Mouse (Mus musculus) ES-Bruce4 (cell line): Measurements from ENCODE around the gene Rnd1. TPM values are rescaled to one million over a fixed set of nuclear protein-coding genes. Genes with fewer than 3 reads are reported as not detected.

Source experiments
- H3K27ac ChIP-seq: 2 replicates; pipeline ENCODE4 v1.5.1; 2012; ENCODE audit warnings: low read length, inconsistent platforms; ENCODE audit not compliant: insufficient read depth
- H3K27me3 ChIP-seq: 2 replicates; pipeline ENCODE4 v1.6.1; 2012; ENCODE audit warnings: mild to moderate bottlenecking, low read length, inconsistent platforms; ENCODE audit not compliant: control insufficient read depth, poor library complexity, insufficient read depth, severe bottlenecking
- H3K36me3 ChIP-seq: 2 replicates; pipeline ENCODE4 v1.6.1; 2012; ENCODE audit warnings: inconsistent platforms, mild to moderate bottlenecking, low read length, moderate library complexity; ENCODE audit not compliant: control insufficient read depth, poor library complexity, insufficient read depth, severe bottlenecking
- H3K4me1 ChIP-seq: one replicate; pipeline ENCODE4 v1.8.1; 2011; ENCODE audit warnings: low read length; ENCODE audit not compliant: control insufficient read depth, insufficient read depth
- H3K4me3 ChIP-seq: 2 replicates; pipeline ENCODE4 v1.5.1; 2011; ENCODE audit warnings: low read depth, mild to moderate bottlenecking, low read length
- H3K9ac ChIP-seq: 2 replicates; pipeline ENCODE4 v1.6.1; 2012; ENCODE audit warnings: low read depth, mild to moderate bottlenecking, inconsistent platforms; ENCODE audit not compliant: poor library complexity, severe bottlenecking
- H3K9me3 ChIP-seq: replicated peaks from 2 replicates; pipeline ENCODE4 v1.6.1; 2012; ENCODE audit warnings: mild to moderate bottlenecking, low read length, inconsistent platforms; ENCODE audit not compliant: control insufficient read depth, poor library complexity, insufficient read depth, severe bottlenecking
- CTCF ChIP-seq: IDR thresholded peaks from one replicate; pipeline ENCODE4 v1.8.1; 2011; ENCODE audit warnings: low read depth, low read length
- EP300 ChIP-seq: IDR thresholded peaks from 2 replicates; pipeline ENCODE4 v1.6.1; 2011; ENCODE audit warnings: low read depth, low read length; ENCODE audit not compliant: insufficient read depth
- POLR2A ChIP-seq: IDR thresholded peaks from one replicate; pipeline ENCODE4 v1.8.1; 2011; ENCODE audit warnings: low read length; ENCODE audit not compliant: insufficient read depth
- polyA plus RNA-seq: library from polyadenylated mRNA; stranded (reverse); fragments of >200 nt; gene quantifications from 2 replicates; pipeline ENCODE4 v1.2.4, GENCODE M21; 2011; ENCODE audit warnings: low read depth; ENCODE audit not compliant: missing spikeins, insufficient read depth, insufficient read length

Gene Rnd1
- polyA plus RNA-seq, 1 experiment = 3.7 TPM

GRCm38 (mm10) chr15:98651431-98651830, 25.8 kb downstream of the Rnd1 start:
- Histone ChIP-seq H3K4me3 (no peak overlapping the region), H3K27ac (no peak overlapping the region), H3K36me3 (peaks cover 60% of the 10 kb centered on the region), H3K9ac (no peak overlapping the region), H3K9me3 (no peaks in the 10 kb centered on the region), H3K27me3 (no peaks in the 10 kb centered on the region), H3K4me1 (no peaks in the 10 kb centered on the region)
- TF ChIP-seq CTCF (no peak), EP300 (no peak), POLR2A (no peak)

GRCm38 (mm10) chr15:98648071-98648470, 29.2 kb downstream of the Rnd1 start:
- TF ChIP-seq EP300 = no peak
- TF ChIP-seq POLR2A = no peak
- no peak for TF ChIP-seq CTCF
- H3K4me3 ChIP-seq = no peak overlapping the region
- H3K9me3 ChIP-seq = no peaks in the 10 kb centered on the region
- H3K36me3 ChIP-seq = peaks cover 57% of the 10 kb centered on the region
- no peak overlapping the region for H3K27ac ChIP-seq
- H3K4me1 ChIP-seq = no peaks in the 10 kb centered on the region
- no peaks in the 10 kb centered on the region for H3K27me3 ChIP-seq
- H3K9ac ChIP-seq = no peak overlapping the region

- no peak overlapping the region for H3K9ac ChIP-seq
- H3K4me1 ChIP-seq = no peaks in the 10 kb centered on the region
- peaks cover 52% of the 10 kb centered on the region for H3K36me3 ChIP-seq
- no peaks in the 10 kb centered on the region for H3K27me3 ChIP-seq
- no peaks in the 10 kb centered on the region for H3K9me3 ChIP-seq
- no peak overlapping the region for H3K4me3 ChIP-seq
- no peak overlapping the region for H3K27ac ChIP-seq
- TF ChIP-seq EP300 (no peak), CTCF (no peak), POLR2A (no peak)
These were observed 30.0 kb downstream of the Rnd1 start for GRCm38 (mm10) chr15:98647308-98647707.

GRCm38 (mm10) chr15:98646737-98647136, 30.5 kb downstream of the Rnd1 start:
- Histone ChIP-seq H3K9ac (no peak overlapping the region), H3K36me3 (peaks cover 46% of the 10 kb centered on the region), H3K9me3 (no peaks in the 10 kb centered on the region), H3K27me3 (no peaks in the 10 kb centered on the region), H3K4me1 (peaks cover 1% of the 10 kb centered on the region), H3K4me3 (no peak overlapping the region), H3K27ac (no peak overlapping the region)
- TF ChIP-seq CTCF = no peak
- no peak for TF ChIP-seq EP300
- no peak for TF ChIP-seq POLR2A

GRCm38 (mm10) chr15:98645057-98646026, 31.9 kb downstream of the Rnd1 start:
- Histone ChIP-seq H3K27me3 (no peaks in the 10 kb centered on the region), H3K36me3 (peaks cover 36% of the 10 kb centered on the region), H3K27ac (no peak overlapping the region), H3K9me3 (no peaks in the 10 kb centered on the region), H3K4me1 (peaks cover 2% of the 10 kb centered on the region), H3K4me3 (no peak overlapping the region), H3K9ac (no peak overlapping the region)
- no peak for TF ChIP-seq CTCF
- TF ChIP-seq POLR2A = no peak
- no peak for TF ChIP-seq EP300

- no peaks in the 10 kb centered on the region for H3K27me3 ChIP-seq
- H3K9ac ChIP-seq = no peak overlapping the region
- H3K27ac ChIP-seq = no peak overlapping the region
- TF ChIP-seq CTCF (no peak), EP300 (no peak), POLR2A (no peak)
- peaks cover 26% of the 10 kb centered on the region for H3K36me3 ChIP-seq
- no peaks in the 10 kb centered on the region for H3K9me3 ChIP-seq
- H3K4me3 ChIP-seq = peak overlapping the region; percentile 3; the same call in 1 of the 2 replicates
- peaks cover 4% of the 10 kb centered on the region for H3K4me1 ChIP-seq
These were observed 32.9 kb downstream of the Rnd1 start for GRCm38 (mm10) chr15:98644406-98644805.
